Mouse (Mus musculus): ENCODE measurements around the gene Ltbp2.

DNA sequence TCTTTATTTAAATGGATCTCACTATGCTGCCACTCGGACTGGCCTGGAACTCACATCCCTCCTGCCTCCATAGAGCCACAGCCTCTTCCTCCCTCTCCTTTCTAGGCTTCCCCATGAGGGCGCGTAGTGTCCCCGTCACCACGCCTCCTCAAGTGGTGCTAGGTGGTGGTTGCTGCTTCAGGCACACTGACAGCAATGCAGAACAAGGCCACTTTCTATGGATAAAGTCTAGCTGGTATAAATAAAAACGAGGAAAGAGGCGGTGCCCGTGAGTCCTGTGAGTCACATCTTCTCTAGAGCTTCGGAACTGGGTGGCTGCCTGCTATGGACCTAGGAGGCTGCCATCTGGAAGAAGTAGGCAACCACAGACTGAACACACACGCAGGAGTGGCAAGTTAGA is 120.3 kb downstream of the Ltbp2 start:
- TF ChIP-seq POLR2A (IDR thresholded peaks at IDR 0.05; ENCODE audit: low read depth, low read length): no peak
- no peak for TF ChIP-seq CTCF (conservative IDR thresholded peaks at IDR 0.05; ENCODE audit: insufficient read depth, insufficient read length, low read depth, low read length)
